In the genomic region with DNA sequence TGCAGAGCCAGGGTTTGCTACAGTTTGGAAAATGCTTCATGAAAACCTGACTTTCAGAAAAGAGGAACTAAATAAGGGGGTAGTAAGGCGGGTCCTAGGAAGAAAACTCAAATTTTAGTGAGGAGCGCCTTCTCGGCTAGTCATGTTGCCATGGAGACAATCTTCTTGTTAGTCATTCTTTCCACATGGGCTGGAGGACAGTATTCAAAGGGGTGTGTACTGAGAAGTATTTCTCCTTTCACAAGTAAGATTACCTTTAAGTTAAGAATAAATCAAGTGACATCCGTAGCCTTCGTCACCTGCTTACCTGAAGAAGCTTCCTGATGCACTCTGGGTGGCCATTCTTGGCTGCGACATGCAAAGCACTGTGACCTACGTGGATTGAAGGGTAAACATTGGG, we compare ENCODE assay signal across 11 mouse cellular contexts. TPM values are rescaled to one million over a fixed set of nuclear protein-coding genes. Genes with fewer than 3 reads are reported as not detected.
A peak's percentile ranks its signal among the peaks of the same experiment; 100 is the strongest.
DNase-seq lines count a peak whose midpoint lies in the region; ATAC-seq and TF ChIP-seq lines count a peak whose summit lies in the region.
"Had no signal": no experiment of that assay in that cellular context is flagged by ENCODE, and none has a peak within 500 bp of the region (broad histone marks: within the 10 kb centered on the region; RNA-seq: fewer than 3 reads in every experiment).

No protein-coding gene starts in this region.

- H3K4me3 ChIP-seq in hindbrain, embryonic 11.5 days (ENCODE audit: low read depth, low read length): no peak overlapping the region
- no peak overlapping the region for H3K4me3 ChIP-seq in hindbrain, embryonic 13.5 days
- no peak overlapping the region for H3K4me3 ChIP-seq in CH12.LX (replicated peaks in 1 of 3; ENCODE audit: low read depth in 2 of 3, low read length in 2 of 3, poor library complexity in 1 of 3)
- no peak overlapping the region for H3K4me3 ChIP-seq in embryonic facial prominence, embryonic 10.5 days
- H3K4me3 ChIP-seq in limb, embryonic 14.5 days (replicated peaks; ENCODE audit: low read length): no peak overlapping the region
- H3K4me3 ChIP-seq: heart, embryonic 15.5 days had no signal

- H3K79me2 ChIP-seq in CH12.LX (replicated peaks; ENCODE audit: control insufficient read depth, extremely low read depth, insufficient read depth, poor library complexity, severe bottlenecking): no peaks in the 10 kb centered on the region

- H3K9me3 ChIP-seq in hindbrain, embryonic 11.5 days (ENCODE audit: control insufficient read depth, low read length): no peaks in the 10 kb centered on the region
- 0 out of 2 replicates have a peak, but pooled peaks cover 3% of the 10 kb centered on the region for H3K9me3 ChIP-seq in hindbrain, embryonic 13.5 days
- H3K9me3 ChIP-seq in CH12.LX (replicated peaks; ENCODE audit: low read length): peaks cover 3% of the 10 kb centered on the region
- H3K9me3 ChIP-seq in embryonic facial prominence, embryonic 10.5 days: peaks cover 3% of the 10 kb centered on the region; the same call in 1 of the 2 replicates
- peaks cover 4% of the 10 kb centered on the region; the same call in 1 of the 2 replicates for H3K9me3 ChIP-seq in limb, embryonic 14.5 days (ENCODE audit: control insufficient read depth, low read length)
- H3K9me3 ChIP-seq: heart, embryonic 15.5 days had no signal

- H3K27ac ChIP-seq in hindbrain, embryonic 11.5 days (ENCODE audit: low read depth, low read length): no peak overlapping the region
- no peak overlapping the region for H3K27ac ChIP-seq in hindbrain, embryonic 13.5 days
- no peak overlapping the region for H3K27ac ChIP-seq in CH12.LX (ENCODE audit: insufficient read depth, low read depth)
- peak overlapping the region; percentile 86 for H3K27ac ChIP-seq in embryonic facial prominence, embryonic 10.5 days (replicated peaks)
- H3K27ac ChIP-seq in limb, embryonic 14.5 days (replicated peaks; ENCODE audit: low read depth, low read length): peak overlapping the region; percentile 52
- H3K27ac ChIP-seq: heart, embryonic 15.5 days; macrophage had no signal

- in situ Hi-C loops in CH12.LX (cut with MboI; ENCODE audit: low pct_ligation_motif_present, low pct_unique_long_range_greater_than_20kb, low sequenced_read_pairs): no loop called here

- no peaks in the 10 kb centered on the region; the same call in 1 of the 2 replicates for H3K4me1 ChIP-seq in hindbrain, embryonic 11.5 days (replicated peaks; ENCODE audit: control insufficient read depth, insufficient read depth, low read length)
- peaks cover 12% of the 10 kb centered on the region for H3K4me1 ChIP-seq in hindbrain, embryonic 13.5 days (replicated peaks)
- H3K4me1 ChIP-seq in CH12.LX (ENCODE audit: control insufficient read depth in 1 of 2, insufficient read depth in 2 of 2): peaks cover 19 to 43% of the 10 kb centered on the region in 2 experiments
- H3K4me1 ChIP-seq in embryonic facial prominence, embryonic 10.5 days: peaks cover 37% of the 10 kb centered on the region
- H3K4me1 ChIP-seq in limb, embryonic 14.5 days (ENCODE audit: control insufficient read depth, insufficient read depth, low read length): peaks cover 31% of the 10 kb centered on the region

- WGBS in hindbrain, embryonic 11.5 days: 66% methylated on average over 7 of the region's 7 CpGs
- 59% methylated on average over 7 of the region's 7 CpGs for WGBS in hindbrain, embryonic 13.5 days
- WGBS in embryonic facial prominence, embryonic 10.5 days: 83% methylated on average over 7 of the region's 7 CpGs
- 74% methylated on average over 7 of the region's 7 CpGs for WGBS in limb, embryonic 14.5 days

- no peak overlapping the region for H3K4me2 ChIP-seq in hindbrain, embryonic 11.5 days (replicated peaks; ENCODE audit: low read depth, low read length)
- no peak overlapping the region for H3K4me2 ChIP-seq in hindbrain, embryonic 13.5 days
- peak overlapping the region; percentile 85 for H3K4me2 ChIP-seq in CH12.LX (ENCODE audit: insufficient read depth, low read depth, poor library complexity, severe bottlenecking)
- H3K4me2 ChIP-seq in limb, embryonic 14.5 days (replicated peaks; ENCODE audit: low read depth, low read length, severe bottlenecking): no peak overlapping the region
- H3K4me2 ChIP-seq: heart, embryonic 15.5 days had no signal

- TF ChIP-seq CTCF in CH12.LX (conservative IDR thresholded peaks at IDR 0.05 in 1 of 2, IDR thresholded peaks at IDR 0.05 in 1 of 2; ENCODE audit: low read depth in 2 of 2, low read length in 2 of 2): no peak

- H3K9ac ChIP-seq in hindbrain, embryonic 11.5 days (ENCODE audit: low read depth, low read length): no peak overlapping the region
- no peak overlapping the region for H3K9ac ChIP-seq in hindbrain, embryonic 13.5 days
- no peak overlapping the region for H3K9ac ChIP-seq in CH12.LX (ENCODE audit: insufficient read depth, low read depth)
- H3K9ac ChIP-seq in limb, embryonic 14.5 days (ENCODE audit: low read depth, low read length, severe bottlenecking): no peak overlapping the region
- H3K9ac ChIP-seq: heart, embryonic 15.5 days had no signal

- TF ChIP-seq EP300 in CH12.LX (IDR thresholded peaks at IDR 0.05; ENCODE audit: low read length): peak; percentile 87

- no peak for TF ChIP-seq POLR2A in CH12.LX (IDR thresholded peaks at IDR 0.05; ENCODE audit: low read depth, low read length)
- TF ChIP-seq POLR2A in limb, embryonic 14.5 days (IDR thresholded peaks at IDR 0.05; ENCODE audit: borderline replicate concordance, extremely low read depth, insufficient read depth, insufficient read length): no peak

- dilution Hi-C loops in CH12.LX (cut with MboI; ENCODE audit: extremely low pct_ligation_motif_present, extremely low pct_unique_long_range_greater_than_20kb, low sequenced_read_pairs): no loop called here

- ATAC-seq in hindbrain, embryonic 11.5 days (ENCODE audit: low FRiP score): no peak
- ATAC-seq in hindbrain, embryonic 13.5 days (ENCODE audit: low FRiP score): no peak
- no peak for ATAC-seq in limb, embryonic 14.5 days (ENCODE audit: low FRiP score, low read depth)

- H3K27me3 ChIP-seq in hindbrain, embryonic 11.5 days (ENCODE audit: control insufficient read depth, insufficient read depth, low read length): no peaks in the 10 kb centered on the region
- H3K27me3 ChIP-seq in hindbrain, embryonic 13.5 days: no peaks in the 10 kb centered on the region
- H3K27me3 ChIP-seq in CH12.LX (replicated peaks): no peaks in the 10 kb centered on the region
- no peaks in the 10 kb centered on the region for H3K27me3 ChIP-seq in embryonic facial prominence, embryonic 10.5 days (replicated peaks; ENCODE audit: low read depth, poor library complexity, severe bottlenecking)
- no peaks in the 10 kb centered on the region for H3K27me3 ChIP-seq in limb, embryonic 14.5 days (ENCODE audit: control insufficient read depth, insufficient read depth, low read length)
- H3K27me3 ChIP-seq: heart, embryonic 15.5 days had no signal

- DNase-seq in hindbrain, embryonic 11.5 days (ENCODE audit: low spot score): peak; percentile 21
- DNase-seq in CH12.LX (ENCODE audit: extremely low read depth): peak; percentile 95
- DNase-seq in embryonic facial prominence, embryonic 10.5 days (ENCODE audit: low spot score): no peak
- DNase-seq in limb, embryonic 14.5 days (ENCODE audit: low spot score): peak; percentile 61
- DNase-seq in testis, postnatal 10 days (ENCODE audit: low spot score): no peak
- DNase-seq in natural killer cell, adult 2 months (ENCODE audit: low spot score in 2 of 2): no peak
- DNase-seq: cerebellum, postnatal 14 days had no signal

- H3K36me3 ChIP-seq in hindbrain, embryonic 11.5 days (ENCODE audit: control insufficient read depth, insufficient read depth, low read length): 0 out of 2 replicates have a peak, but pooled peaks cover 4% of the 10 kb centered on the region
- H3K36me3 ChIP-seq in hindbrain, embryonic 13.5 days: peaks cover 7% of the 10 kb centered on the region; the same call in 1 of the 2 replicates
- H3K36me3 ChIP-seq in CH12.LX (replicated peaks in 1 of 2; ENCODE audit: control insufficient read depth in 1 of 2, insufficient read depth in 1 of 2, low read length in 1 of 2): peaks cover 0 to 12% of the 10 kb centered on the region in 2 experiments
- peaks cover 48% of the 10 kb centered on the region for H3K36me3 ChIP-seq in embryonic facial prominence, embryonic 10.5 days (replicated peaks)
- H3K36me3 ChIP-seq in limb, embryonic 14.5 days (ENCODE audit: control insufficient read depth, insufficient read depth, low read length): peaks cover 11% of the 10 kb centered on the region
- H3K36me3 ChIP-seq: heart, embryonic 15.5 days had no signal

- TF ChIP-seq RAD21 in CH12.LX (IDR thresholded peaks at IDR 0.05; ENCODE audit: low read depth, low read length): no peak

TF ChIP-seq in CH12.LX, 34 proteins besides CTCF, POLR2A, EP300 and RAD21 (continues in another document):
- TF ChIP-seq SIN3A (IDR thresholded peaks at IDR 0.05; ENCODE audit: low read length) (peak; percentile 49; the same call in 1 of the 2 replicates), POLR2AphosphoS2 (IDR thresholded peaks at IDR 0.05; ENCODE audit: low read depth, low read length) (no peak), USF1 (IDR thresholded peaks at IDR 0.05; ENCODE audit: low read depth, low read length) (no peak), ZKSCAN1 (IDR thresholded peaks at IDR 0.05; ENCODE audit: borderline replicate concordance, low read depth, low read length) (no peak), IRF4 (IDR thresholded peaks at IDR 0.05; ENCODE audit: low read depth, low read length) (peak; percentile 66; the same call in 1 of the 2 replicates), MAX (IDR thresholded peaks at IDR 0.05; ENCODE audit: low read length) (no peak), MXI1 (IDR thresholded peaks at IDR 0.05; ENCODE audit: low read depth, low read length) (peak; percentile 75; the same call in 1 of the 2 replicates), MEF2A (IDR thresholded peaks at IDR 0.05; ENCODE audit: borderline replicate concordance, low read depth, low read length) (peak; percentile 64), JUND (conservative IDR thresholded peaks at IDR 0.05; ENCODE audit: low read depth, low read length) (peak; percentile 99), CHD2 (IDR thresholded peaks at IDR 0.05; ENCODE audit: low read length) (no peak), ZMIZ1 (IDR thresholded peaks at IDR 0.05; ENCODE audit: low read depth, low read length) (no peak), SMC3 (IDR thresholded peaks at IDR 0.05; ENCODE audit: low read depth, low read length) (no peak), TCF12 (IDR thresholded peaks at IDR 0.05; ENCODE audit: low read depth, low read length) (no peak)

RNA-seq across cellular contexts. Expression of a gene that starts 40.9 kb away (rescaled TPM):
- polyA plus RNA-seq in hindbrain, embryonic 11.5 days (2014; fragmentation: Nextera tagmentation; extraction: Ambion mirVana): not detected in 2 replicates
- polyA plus RNA-seq in hindbrain, embryonic 13.5 days (2015; fragmentation: Nextera tagmentation; extraction: Ambion mirVana): not detected in 2 replicates
- total RNA-seq in CH12.LX (2012; rRNA removed) (not detected in 2 replicates), CH12.LX (2014; rRNA removed) (0.15 TPM in 1 of 2 replicates, not detected in the other)
- polyA plus RNA-seq in CH12.LX (2012; ENCODE audit: insufficient read length, low read depth): 0.16 and 0.31 TPM in 2 replicates
- not detected in 2 replicates for polyA plus RNA-seq in embryonic facial prominence, embryonic 10.5 days (2016; fragmentation: Nextera tagmentation; extraction: Ambion mirVana)
- not detected in 2 replicates for polyA plus RNA-seq in limb, embryonic 14.5 days (2012; rRNA removed)
- not detected in 2 replicates for polyA plus RNA-seq in limb, embryonic 14.5 days (2014; fragmentation: Nextera tagmentation; extraction: Ambion mirVana)
- total RNA-seq: layer of hippocampus, postnatal 25 days had no signal
- polyA plus RNA-seq: heart, embryonic 15.5 days; macrophage had no signal

Comparison
In these comparisons a context has a peak if more than half of its experiments do, and no peak if none do; other contexts are left out.
1. DNase-seq: peak in hindbrain, embryonic 11.5 days (single experiment), CH12.LX (single experiment) and limb, embryonic 14.5 days (single experiment); none in embryonic facial prominence, embryonic 10.5 days (single experiment), testis, postnatal 10 days (single experiment) and natural killer cell, adult 2 months (0 of 2).
2. H3K27ac ChIP-seq: peak in embryonic facial prominence, embryonic 10.5 days (single experiment) and limb, embryonic 14.5 days (single experiment); none in hindbrain, embryonic 11.5 days (single experiment), hindbrain, embryonic 13.5 days (single experiment) and CH12.LX (single experiment).